Mouse (Mus musculus): ENCODE data around the gene Ubr2. TPM values are rescaled to one million over a fixed set of nuclear protein-coding genes. Genes with fewer than 3 reads are reported as not detected.
A peak's percentile ranks its signal among the peaks of the same experiment; 100 is the strongest.

Gene Ubr2
- polyA plus RNA-seq, 1 experiment, result 25.3 TPM

DNA sequence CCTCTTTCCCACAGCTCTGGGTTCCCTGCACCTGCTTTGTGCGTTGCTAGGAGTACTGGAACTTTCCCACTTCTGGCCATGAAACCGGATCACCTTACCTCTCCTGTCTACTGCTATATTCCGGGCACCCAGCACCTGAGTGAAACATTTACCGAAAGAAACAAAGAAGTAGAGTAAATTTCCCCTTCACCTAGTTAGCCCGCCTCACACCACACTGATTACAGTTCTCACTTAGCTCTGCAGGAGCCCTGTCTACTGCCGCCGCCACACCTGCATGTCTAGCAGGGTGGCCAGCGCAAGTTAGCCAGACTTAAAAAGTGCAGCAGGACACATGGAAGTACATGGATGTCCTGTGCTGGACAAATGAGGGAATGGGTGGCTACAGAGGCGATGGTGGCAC lies 127.2 kb downstream of the Ubr2 start:
- Histone ChIP-seq H3K4me1 (ENCODE audit: control insufficient read depth, insufficient read depth, low read length) (peaks cover 9% of the 10 kb centered on the region; the same call in 1 of the 2 replicates), H3K36me3 (ENCODE audit: control insufficient read depth, insufficient read depth, low read length) (no peaks in the 10 kb centered on the region), H3K27me3 (replicated peaks; ENCODE audit: control insufficient read depth, insufficient read depth, low read length) (no peaks in the 10 kb centered on the region), H3K4me3 (ENCODE audit: insufficient read depth, low read depth, low read length) (no peak overlapping the region), H3K27ac (ENCODE audit: insufficient read depth, low read depth, low read length) (peak overlapping the region; percentile 57; the same call in 1 of the 2 replicates)
- peak; percentile 47 for DNase-seq
- WGBS, result 54% methylated on average over 9 of the region's 9 CpGs
- TF ChIP-seq POLR2A (IDR thresholded peaks at IDR 0.05; ENCODE audit: low read depth, low read length), result no peak
- no peak for TF ChIP-seq CTCF (conservative IDR thresholded peaks at IDR 0.05; ENCODE audit: insufficient read depth, insufficient read length, low read depth, low read length)

DNA sequence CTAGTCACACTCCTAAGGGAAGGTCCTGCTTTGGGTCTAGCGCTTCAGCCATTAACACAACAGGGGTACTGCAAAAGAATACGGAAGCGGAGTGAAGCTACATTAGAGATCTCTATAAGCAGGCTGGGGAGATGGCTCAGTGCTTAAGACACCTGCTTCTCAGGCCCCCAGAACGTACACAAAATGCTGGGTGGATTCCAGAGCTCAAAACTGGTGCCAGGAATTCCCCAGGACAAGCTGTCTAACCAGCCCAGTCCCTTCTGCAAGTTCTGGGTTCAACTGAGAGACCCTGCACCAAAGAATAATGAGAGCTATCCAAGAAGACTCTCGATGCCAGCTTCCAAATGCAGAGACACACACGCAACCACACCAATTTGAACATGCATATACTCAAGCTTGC lies 128.6 kb downstream of the Ubr2 start:
- 91% methylated on average over 6 of the region's 6 CpGs for WGBS
- no peak overlapping the region for H3K27ac ChIP-seq (ENCODE audit: insufficient read depth, low read depth, low read length)
- H3K4me3 ChIP-seq (ENCODE audit: insufficient read depth, low read depth, low read length), result no peak overlapping the region
- DNase-seq, result no peak
- H3K36me3 ChIP-seq (ENCODE audit: control insufficient read depth, insufficient read depth, low read length), result no peaks in the 10 kb centered on the region
- peaks cover 14% of the 10 kb centered on the region; the same call in 1 of the 2 replicates for H3K4me1 ChIP-seq (ENCODE audit: control insufficient read depth, insufficient read depth, low read length)
- TF ChIP-seq CTCF (conservative IDR thresholded peaks at IDR 0.05; ENCODE audit: insufficient read depth, insufficient read length, low read depth, low read length) (no peak), POLR2A (IDR thresholded peaks at IDR 0.05; ENCODE audit: low read depth, low read length) (no peak)
- no peaks in the 10 kb centered on the region for H3K27me3 ChIP-seq (replicated peaks; ENCODE audit: control insufficient read depth, insufficient read depth, low read length)

DNA sequence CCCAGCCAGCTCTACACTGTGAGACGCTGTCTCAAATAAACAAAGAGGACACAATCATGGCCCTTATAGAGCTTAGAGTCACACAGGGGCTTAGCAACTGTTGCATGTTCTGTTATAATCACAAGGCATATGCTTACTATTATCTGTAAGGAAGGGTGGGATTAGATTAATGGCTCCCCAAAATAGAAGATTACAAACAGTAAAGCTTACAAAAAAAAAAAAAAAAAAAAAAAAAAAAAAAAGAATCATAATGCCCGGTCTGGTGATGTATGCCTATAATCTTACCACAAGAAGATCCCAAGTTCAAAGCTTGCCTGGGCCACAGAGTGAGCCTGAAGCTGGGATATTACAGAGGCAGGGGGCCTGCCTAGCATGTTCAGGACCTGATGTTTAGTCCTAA lies 130.0 kb downstream of the Ubr2 start:
- TF ChIP-seq POLR2A (IDR thresholded peaks at IDR 0.05; ENCODE audit: low read depth, low read length) (no peak), CTCF (conservative IDR thresholded peaks at IDR 0.05; ENCODE audit: insufficient read depth, insufficient read length, low read depth, low read length) (no peak)
- H3K36me3 ChIP-seq (ENCODE audit: control insufficient read depth, insufficient read depth, low read length), result no peaks in the 10 kb centered on the region
- H3K4me3 ChIP-seq (ENCODE audit: insufficient read depth, low read depth, low read length), result no peak overlapping the region
- no peak for DNase-seq
- H3K4me1 ChIP-seq (ENCODE audit: control insufficient read depth, insufficient read depth, low read length), result peaks cover 18% of the 10 kb centered on the region; the same call in 1 of the 2 replicates
- no peak overlapping the region for H3K27ac ChIP-seq (ENCODE audit: insufficient read depth, low read depth, low read length)
- H3K27me3 ChIP-seq (replicated peaks; ENCODE audit: control insufficient read depth, insufficient read depth, low read length), result no peaks in the 10 kb centered on the region
- WGBS, result 69% methylated on average over 2 of the region's 2 CpGs

DNA sequence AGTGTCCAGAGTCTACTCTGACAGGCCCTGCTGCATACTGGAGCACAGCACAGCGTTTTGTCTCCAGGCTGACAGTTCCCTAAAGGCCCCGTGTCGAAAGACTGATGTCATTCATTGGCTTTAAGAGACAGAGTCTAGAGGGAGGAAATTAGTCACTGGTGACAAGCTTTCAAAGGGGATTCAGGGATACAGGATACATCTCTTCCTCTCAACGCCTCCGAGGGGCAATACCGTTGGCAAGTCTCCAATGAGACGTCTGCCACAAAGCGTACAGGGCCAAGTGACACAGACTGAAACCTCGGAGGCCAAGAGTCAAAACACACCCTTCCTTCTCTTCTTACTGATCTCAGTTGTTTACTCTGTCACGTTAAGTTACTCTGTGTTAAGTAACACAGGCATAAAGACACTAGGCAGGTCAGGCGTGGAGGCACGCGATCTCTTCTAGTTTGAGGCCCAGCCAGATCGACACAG lies 130.5 kb downstream of the Ubr2 start:
- 37% methylated on average over 14 of the region's 14 CpGs for WGBS
- peak; percentile 85 for DNase-seq
- TF ChIP-seq CTCF (conservative IDR thresholded peaks at IDR 0.05; ENCODE audit: insufficient read depth, insufficient read length, low read depth, low read length), result no peak
- TF ChIP-seq POLR2A (IDR thresholded peaks at IDR 0.05; ENCODE audit: low read depth, low read length), result no peak
- no peak overlapping the region for H3K27ac ChIP-seq (ENCODE audit: insufficient read depth, low read depth, low read length)
- H3K4me1 ChIP-seq (ENCODE audit: control insufficient read depth, insufficient read depth, low read length), result peaks cover 18% of the 10 kb centered on the region; the same call in 1 of the 2 replicates
- no peaks in the 10 kb centered on the region for H3K36me3 ChIP-seq (ENCODE audit: control insufficient read depth, insufficient read depth, low read length)
- no peaks in the 10 kb centered on the region for H3K27me3 ChIP-seq (replicated peaks; ENCODE audit: control insufficient read depth, insufficient read depth, low read length)
- no peak overlapping the region for H3K4me3 ChIP-seq (ENCODE audit: insufficient read depth, low read depth, low read length)

Other genes starting within 250 kb of the Ubr2 start
- 0.06 TPM in 1 of 2 replicates, not detected in the other for gene Ptcra, start 246.8 kb downstream of the Ubr2 start, polyA plus RNA-seq (2012; rRNA removed)
- gene 2310039H08Rik, start 237.9 kb downstream of the Ubr2 start, polyA plus RNA-seq (2012; rRNA removed), result 131 and 174 TPM in 2 replicates
- 30.5 and 38.4 TPM in 2 replicates for gene Rpl7l1, start 227.9 kb downstream of the Ubr2 start, polyA plus RNA-seq (2012; rRNA removed)
- 11.4 and 11.8 TPM in 2 replicates for gene Bicral, start 152.1 kb downstream of the Ubr2 start, polyA plus RNA-seq (2012; rRNA removed)
- gene Tbcc, start 119.9 kb downstream of the Ubr2 start, polyA plus RNA-seq (2012; rRNA removed), result 17.2 and 19.6 TPM in 2 replicates
- not detected in 2 replicates for gene Prph2, start 100.1 kb downstream of the Ubr2 start, polyA plus RNA-seq (2012; rRNA removed)